Mouse (Mus musculus) G1E-ER4 (cell line): ENCODE measurements around the gene Ceacam19. TPM values are rescaled to one million over a fixed set of nuclear protein-coding genes. Genes with fewer than 3 reads are reported as not detected.

Experiments used
- GATA1 ChIP-seq: IDR thresholded peaks from one replicate; pipeline ENCODE4 v1.8.0; 2012; ENCODE audit warnings: low read length, inconsistent platforms
- polyA plus RNA-seq: library from polyadenylated mRNA; stranded (reverse); fragments of >175 nt; gene quantifications from 2 replicates; pipeline ENCODE4 v1.2.3, GENCODE M21; 2012

Gene Ceacam19
- not detected in 2 replicates for polyA plus RNA-seq

- TF ChIP-seq GATA1: no peak
Measured at GRCm38 (mm10) chr7:19887849-19888248, at the start of gene Ceacam19. TSS of gene Ceacam19 (minus strand) at chr7:19887965.

GRCm38 (mm10) chr7:19937229-19937821 is 49.6 kb upstream of the Ceacam19 start:
- TF ChIP-seq GATA1: no peak

GRCm38 (mm10) chr7:19935961-19936360 is 48.2 kb upstream of the Ceacam19 start:
- no peak for TF ChIP-seq GATA1

- TF ChIP-seq GATA1: no peak
Measured at GRCm38 (mm10) chr7:19935171-19935751, 47.5 kb upstream of the Ceacam19 start.

- TF ChIP-seq GATA1: no peak
Measured at GRCm38 (mm10) chr7:19932877-19933809, 45.4 kb upstream of the Ceacam19 start.

GRCm38 (mm10) chr7:19932133-19932876 is 44.5 kb upstream of the Ceacam19 start:
- no peak for TF ChIP-seq GATA1

GRCm38 (mm10) chr7:19928486-19928885 is 40.7 kb upstream of the Ceacam19 start:
- TF ChIP-seq GATA1: no peak

GRCm38 (mm10) chr7:19926849-19927480 is 39.2 kb upstream of the Ceacam19 start:
- TF ChIP-seq GATA1: no peak

- TF ChIP-seq GATA1: no peak
Measured at GRCm38 (mm10) chr7:19925376-19925775, 37.6 kb upstream of the Ceacam19 start.

GRCm38 (mm10) chr7:19923797-19924196 is 36.0 kb upstream of the Ceacam19 start:
- no peak for TF ChIP-seq GATA1

GRCm38 (mm10) chr7:19923354-19923753 is 35.6 kb upstream of the Ceacam19 start:
- TF ChIP-seq GATA1: no peak

GRCm38 (mm10) chr7:19920506-19921261 is 32.9 kb upstream of the Ceacam19 start, which contains the start of gene Pvr:
TSS of gene Pvr (minus strand) at chr7:19921160.
- TF ChIP-seq GATA1: no peak

GRCm38 (mm10) chr7:19920166-19920505 is 32.4 kb upstream of the Ceacam19 start:
- no peak for TF ChIP-seq GATA1

GRCm38 (mm10) chr7:19914558-19914957 is 26.8 kb upstream of the Ceacam19 start:
- TF ChIP-seq GATA1: no peak
